In genomic region chr5:142906532-142907047, GRCm38 (mm10) we compare ENCODE assay signal across 8 mouse cellular contexts. TPM values are rescaled to one million over a fixed set of nuclear protein-coding genes. Genes with fewer than 3 reads are reported as not detected.
DNase-seq lines count a peak whose midpoint lies in the region; ATAC-seq and TF ChIP-seq lines count a peak whose summit lies in the region.

Actb (minus strand) TSS chr5:142906754.

- peak within 1 kb of the TSS; percentile 97 for H3K27ac ChIP-seq in CH12.LX (ENCODE audit: insufficient read depth, low read depth)
- H3K27ac ChIP-seq in forebrain, embryonic 13.5 days = peak within 1 kb of the TSS; percentile 100
- H3K27ac ChIP-seq in liver, postnatal 0 days (ENCODE audit: low read depth) = peak within 1 kb of the TSS; percentile 99
- H3K27ac ChIP-seq in neural tube, embryonic 14.5 days (ENCODE audit: low read depth, low read length) = peak within 1 kb of the TSS; percentile 100

- peak within 1 kb of the TSS; percentile 61 for H3K4me2 ChIP-seq in CH12.LX (ENCODE audit: insufficient read depth, low read depth, poor library complexity, severe bottlenecking)
- H3K4me2 ChIP-seq in forebrain, embryonic 13.5 days = peak within 1 kb of the TSS; percentile 87
- peak within 1 kb of the TSS; percentile 90 for H3K4me2 ChIP-seq in liver, postnatal 0 days (ENCODE audit: low read depth, low read length)
- peak within 1 kb of the TSS; percentile 93 for H3K4me2 ChIP-seq in neural tube, embryonic 14.5 days (ENCODE audit: low read depth, low read length)

- TF ChIP-seq EP300 in CH12.LX (IDR thresholded peaks at IDR 0.05; ENCODE audit: low read length) = no peak
- no peak; the same call in 1 of the 2 replicates for TF ChIP-seq EP300 in liver, postnatal 0 days (IDR thresholded peaks at IDR 0.05; ENCODE audit: low read depth)

- intact Hi-C loops in heart, postnatal 10 days (cut with DNase I) = loop anchor here (1.0 kb wide), 1 partner anchor 89 kb away; the partner anchor contains the start of gene Tnrc18

- in situ Hi-C loops in CH12.LX (cut with MboI; ENCODE audit: low pct_ligation_motif_present, low pct_unique_long_range_greater_than_20kb, low sequenced_read_pairs) = no loop called here

- WGBS in forebrain, embryonic 13.5 days = 1% methylated on average over 41 of the region's 41 CpGs
- WGBS in large intestine, adult 2 months = 1% methylated on average over 41 of the region's 41 CpGs
- WGBS in liver, postnatal 0 days (ENCODE audit: insufficient replicate concordance) = under 1% methylated on average over 41 of the region's 41 CpGs
- under 1% methylated on average over 41 of the region's 41 CpGs for WGBS in neural tube, embryonic 14.5 days

- TF ChIP-seq CTCF in CH12.LX (conservative IDR thresholded peaks at IDR 0.05 in 1 of 2, IDR thresholded peaks at IDR 0.05 in 1 of 2; ENCODE audit: low read depth in 2 of 2, low read length in 2 of 2) = no peak
- peak; percentile 45 for TF ChIP-seq CTCF in liver, postnatal 0 days (IDR thresholded peaks at IDR 0.05; ENCODE audit: low read depth)

- no peaks in the 10 kb centered on the region for H3K27me3 ChIP-seq in CH12.LX (replicated peaks)
- no peaks in the 10 kb centered on the region for H3K27me3 ChIP-seq in forebrain, embryonic 13.5 days
- H3K27me3 ChIP-seq in liver, postnatal 0 days (ENCODE audit: insufficient read depth, low read length) = no peaks in the 10 kb centered on the region
- H3K27me3 ChIP-seq in neural tube, embryonic 14.5 days (ENCODE audit: control insufficient read depth, insufficient read depth, low read length) = peaks cover 3% of the 10 kb centered on the region; the same call in 1 of the 2 replicates

- no peak for TF ChIP-seq RAD21 in CH12.LX (IDR thresholded peaks at IDR 0.05; ENCODE audit: low read depth, low read length)

- H3K9ac ChIP-seq in CH12.LX (ENCODE audit: insufficient read depth, low read depth) = peak within 1 kb of the TSS; percentile 99
- peak within 1 kb of the TSS; percentile 100 for H3K9ac ChIP-seq in forebrain, embryonic 13.5 days
- H3K9ac ChIP-seq in liver, postnatal 0 days (replicated peaks) = peak within 1 kb of the TSS; percentile 100
- H3K9ac ChIP-seq in neural tube, embryonic 14.5 days (replicated peaks; ENCODE audit: low read depth, low read length) = peak within 1 kb of the TSS; percentile 100

- H3K9me3 ChIP-seq in CH12.LX (replicated peaks; ENCODE audit: low read length) = no peaks in the 10 kb centered on the region
- H3K9me3 ChIP-seq in forebrain, embryonic 13.5 days (replicated peaks) = no peaks in the 10 kb centered on the region
- H3K9me3 ChIP-seq in liver, postnatal 0 days (ENCODE audit: low read length) = no peaks in the 10 kb centered on the region
- no peaks in the 10 kb centered on the region for H3K9me3 ChIP-seq in neural tube, embryonic 14.5 days (ENCODE audit: control insufficient read depth, low read length)

- peaks cover 38% of the 10 kb centered on the region for H3K79me2 ChIP-seq in CH12.LX (replicated peaks; ENCODE audit: control insufficient read depth, extremely low read depth, insufficient read depth, poor library complexity, severe bottlenecking)

- TF ChIP-seq POLR2A in CH12.LX (IDR thresholded peaks at IDR 0.05; ENCODE audit: low read depth, low read length) = peak; percentile 100

- peaks cover 36 to 62% of the 10 kb centered on the region in 2 experiments for H3K4me1 ChIP-seq in CH12.LX (ENCODE audit: control insufficient read depth in 1 of 2, insufficient read depth in 2 of 2)
- peaks cover 58% of the 10 kb centered on the region for H3K4me1 ChIP-seq in forebrain, embryonic 13.5 days
- H3K4me1 ChIP-seq in liver, postnatal 0 days (ENCODE audit: insufficient read depth) = peaks cover 43% of the 10 kb centered on the region
- peaks cover 38% of the 10 kb centered on the region for H3K4me1 ChIP-seq in neural tube, embryonic 14.5 days (ENCODE audit: control insufficient read depth, insufficient read depth, low read length)

- ATAC-seq in forebrain, embryonic 13.5 days = peak; percentile 75
- ATAC-seq in liver, postnatal 0 days = peak; percentile 53
- peak; percentile 81 for ATAC-seq in neural tube, embryonic 14.5 days (ENCODE audit: low read depth)

- peak; percentile 93 for DNase-seq in CH12.LX (ENCODE audit: extremely low read depth)
- DNase-seq in c-Kit-positive CD71-positive TER-119-positive erythroid progenitor cells, embryonic 14.5 days (ENCODE audit: low spot score) = peak; percentile 90
- DNase-seq in heart, postnatal 10 days = peak; percentile 97 to 98
- DNase-seq in large intestine, adult 2 months (ENCODE audit: low read depth, low spot score) = no peak
- DNase-seq in liver, postnatal 0 days = peak; percentile 96
- peak; percentile 96 for DNase-seq in testis, postnatal 10 days (ENCODE audit: low spot score)

- H3K36me3 ChIP-seq in CH12.LX (replicated peaks in 1 of 2; ENCODE audit: control insufficient read depth in 1 of 2, insufficient read depth in 1 of 2, low read length in 1 of 2) = peaks cover 36 to 40% of the 10 kb centered on the region in 2 experiments
- peaks cover 39% of the 10 kb centered on the region for H3K36me3 ChIP-seq in forebrain, embryonic 13.5 days (ENCODE audit: poor library complexity, severe bottlenecking)
- peaks cover 37% of the 10 kb centered on the region for H3K36me3 ChIP-seq in liver, postnatal 0 days (replicated peaks; ENCODE audit: insufficient read depth, low read length)
- peaks cover 39% of the 10 kb centered on the region for H3K36me3 ChIP-seq in neural tube, embryonic 14.5 days (ENCODE audit: control insufficient read depth, insufficient read depth, low read length)

- dilution Hi-C loops in CH12.LX (cut with MboI; ENCODE audit: extremely low pct_ligation_motif_present, extremely low pct_unique_long_range_greater_than_20kb, low sequenced_read_pairs) = no loop called here

- peak within 1 kb of the TSS; percentile 64 to 96 (median 85) for H3K4me3 ChIP-seq in CH12.LX (replicated peaks in 1 of 3; ENCODE audit: low read depth in 2 of 3, low read length in 2 of 3, poor library complexity in 1 of 3)
- H3K4me3 ChIP-seq in forebrain, embryonic 13.5 days = peak within 1 kb of the TSS; percentile 100
- peak within 1 kb of the TSS; percentile 98 for H3K4me3 ChIP-seq in liver, postnatal 0 days (ENCODE audit: low read depth, low read length)
- peak within 1 kb of the TSS; percentile 89 for H3K4me3 ChIP-seq in neural tube, embryonic 14.5 days (ENCODE audit: low read depth, low read length)

TF ChIP-seq in CH12.LX, 34 proteins besides CTCF, POLR2A, EP300 and RAD21 (continues in another document):
- TF ChIP-seq USF1 (IDR thresholded peaks at IDR 0.05; ENCODE audit: low read depth, low read length) (no peak), E2F4 (IDR thresholded peaks at IDR 0.05; ENCODE audit: insufficient replicate concordance, low read depth, low read length) (no peak), ELF1 (IDR thresholded peaks at IDR 0.05; ENCODE audit: low read depth, low read length) (no peak; the same call in none of the 2 replicates), SMC3 (IDR thresholded peaks at IDR 0.05; ENCODE audit: low read depth, low read length) (no peak), JUN (IDR thresholded peaks at IDR 0.05; ENCODE audit: insufficient read depth, low read depth, low read length) (no peak), RCOR1 (conservative IDR thresholded peaks at IDR 0.05; ENCODE audit: low read depth, low read length) (no peak), CHD2 (IDR thresholded peaks at IDR 0.05; ENCODE audit: low read length) (peak; percentile 54), NRF1 (IDR thresholded peaks at IDR 0.05; ENCODE audit: low read depth, low read length) (peak; percentile 65; the same call in 1 of the 2 replicates), KAT2A (IDR thresholded peaks at IDR 0.05; ENCODE audit: insufficient replicate concordance, low read length) (0 out of 2 replicates have a peak, but pooled peaks have one; percentile 45), ZC3H11A (IDR thresholded peaks at IDR 0.05; ENCODE audit: low read depth, low read length) (no peak), IRF4 (IDR thresholded peaks at IDR 0.05; ENCODE audit: low read depth, low read length) (0 out of 2 replicates have a peak, but pooled peaks have one; percentile 31), ZKSCAN1 (IDR thresholded peaks at IDR 0.05; ENCODE audit: borderline replicate concordance, low read depth, low read length) (no peak), MXI1 (IDR thresholded peaks at IDR 0.05; ENCODE audit: low read depth, low read length) (peak; percentile 67), HCFC1 (IDR thresholded peaks at IDR 0.05; ENCODE audit: low read depth, low read length) (peak; percentile 67), USF2 (conservative IDR thresholded peaks at IDR 0.05; ENCODE audit: low read depth, low read length) (no peak), PAX5 (IDR thresholded peaks at IDR 0.05; ENCODE audit: low read length) (no peak), CHD1 (IDR thresholded peaks at IDR 0.05; ENCODE audit: low read depth, low read length) (peak; percentile 97), TBP (conservative IDR thresholded peaks at IDR 0.05; ENCODE audit: low read depth, low read length) (peak; percentile 98), TCF12 (IDR thresholded peaks at IDR 0.05; ENCODE audit: low read depth, low read length) (peak; percentile 96), UBTF (IDR thresholded peaks at IDR 0.05; ENCODE audit: low read depth, low read length) (peak; percentile 93), MEF2A (IDR thresholded peaks at IDR 0.05; ENCODE audit: borderline replicate concordance, low read depth, low read length) (peak; percentile 77), JUND (conservative IDR thresholded peaks at IDR 0.05; ENCODE audit: low read depth, low read length) (no peak), ZNF384 (IDR thresholded peaks at IDR 0.05; ENCODE audit: low read depth, low read length) (peak; percentile 100), POLR2AphosphoS2 (IDR thresholded peaks at IDR 0.05; ENCODE audit: low read depth, low read length) (peak; percentile 99), BHLHE40 (IDR thresholded peaks at IDR 0.05; ENCODE audit: low read depth, low read length) (peak; percentile 47), MAX (IDR thresholded peaks at IDR 0.05; ENCODE audit: low read length) (no peak; the same call in 1 of the 2 replicates), MAFK (IDR thresholded peaks at IDR 0.05; ENCODE audit: insufficient replicate concordance, low read length) (no peak), NELFE (IDR thresholded peaks at IDR 0.05; ENCODE audit: low read depth, low read length) (peak; percentile 100)

RNA-seq across cellular contexts. Expression of gene Actb, which starts in this region (rescaled TPM):
- total RNA-seq in CH12.LX (2012; rRNA removed) (4,756 and 5,246 TPM in 2 replicates), CH12.LX (2014; rRNA removed) (3,882 and 4,152 TPM in 2 replicates)
- polyA plus RNA-seq in CH12.LX (2012; ENCODE audit: insufficient read length, low read depth) = 3,023 and 5,048 TPM in 2 replicates
- 15,903 and 18,325 TPM in 2 replicates for polyA plus RNA-seq in forebrain, embryonic 13.5 days (2015; fragmentation: Nextera tagmentation; extraction: Ambion mirVana)
- 1,000 to 10,000 TPM; 1,831 to 2,004 TPM for total RNA-seq in heart, postnatal 10 days (2021)
- 8,043 and 9,072 TPM in 2 replicates for polyA plus RNA-seq in large intestine, adult 2 months (2012; rRNA removed)
- 6,710 and 7,738 TPM in 2 replicates for polyA plus RNA-seq in liver, postnatal 0 days (2015; fragmentation: Nextera tagmentation; extraction: Ambion mirVana)
- polyA plus RNA-seq in neural tube, embryonic 14.5 days (2014; fragmentation: Nextera tagmentation; extraction: Ambion mirVana) = 12,012 and 12,961 TPM in 2 replicates
